Mouse (Mus musculus) embryonic fibroblast, embryonic 13.5 days (primary cell): ENCODE data around the gene Ctnnb1.

Source experiments
- CTCF ChIP-seq: IDR thresholded peaks from 2 replicates; pipeline ENCODE4 v1.5.1; 2011; ENCODE audit warnings: mild to moderate bottlenecking, control low read depth, low read length, moderate library complexity, borderline replicate concordance; ENCODE audit not compliant: insufficient read depth
- POLR2A ChIP-seq: IDR thresholded peaks from 2 replicates; pipeline ENCODE4 v1.6.1; 2011; ENCODE audit warnings: low read depth, mild to moderate bottlenecking, control low read depth, low read length, moderate library complexity

- no peak for TF ChIP-seq CTCF
- TF ChIP-seq POLR2A = no peak
Measured at GRCm38 (mm10) chr9:121001681-121002540, 72.9 kb downstream of the Ctnnb1 start.
